Mouse (Mus musculus): Measurements from ENCODE around the gene Gpatch4.

Gpatch4 gene

GRCm38 (mm10) chr3:88030608-88031395 is 12.1 kb upstream of the Gpatch4 start:
- DNase-seq (ENCODE audit: low spot score in 2 of 2) = no peak

GRCm38 (mm10) chr3:88033506-88033905 is 9.4 kb upstream of the Gpatch4 start:
- DNase-seq (ENCODE audit: low spot score in 2 of 2) = no peak

- no peak for DNase-seq (ENCODE audit: low spot score in 2 of 2)
Measured at GRCm38 (mm10) chr3:88035561-88036293, 7.2 kb upstream of the Gpatch4 start.

DNA sequence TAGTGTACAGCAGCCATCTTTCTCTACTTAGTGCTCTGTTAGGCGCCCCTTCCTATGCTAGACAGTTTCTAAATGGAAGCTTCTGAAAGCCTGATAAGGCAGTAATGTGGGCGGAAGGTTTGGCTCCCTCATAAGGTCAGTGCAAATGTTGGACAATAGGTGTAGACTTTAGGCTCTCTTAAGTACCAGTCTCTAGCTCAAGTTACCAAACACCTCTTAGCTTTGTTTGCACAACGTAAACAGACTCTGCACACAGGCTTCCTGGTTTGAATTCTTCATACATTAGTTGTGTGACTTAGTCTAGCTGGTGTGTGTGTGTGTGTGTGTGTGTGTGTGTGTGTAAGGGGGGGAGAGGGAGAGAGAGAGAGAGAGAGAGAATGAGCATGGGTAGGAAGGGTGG is 6.6 kb downstream of the Gpatch4 start:
- DNase-seq (ENCODE audit: low spot score in 2 of 2) = no peak

DNA sequence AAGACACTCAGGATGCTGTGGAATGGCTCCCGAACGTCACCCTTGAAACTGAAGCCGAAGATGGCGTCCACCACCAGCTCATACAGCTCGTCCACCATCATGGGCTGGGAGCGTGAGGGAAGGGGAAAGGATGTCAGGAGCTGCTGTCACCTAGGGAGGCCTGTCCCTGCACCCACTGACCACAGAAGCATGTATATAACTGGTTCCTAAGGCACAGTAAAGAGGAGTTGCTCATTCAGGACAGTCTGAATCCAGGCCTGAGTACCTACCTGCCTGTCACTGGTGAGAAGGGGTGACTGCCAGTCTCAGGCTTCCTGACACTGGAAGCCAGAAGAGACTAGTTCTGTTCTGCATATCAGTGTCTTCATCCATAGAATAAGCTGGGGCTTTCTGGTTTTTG is 14.1 kb downstream of the Gpatch4 start:
- no peak for DNase-seq (ENCODE audit: low spot score in 2 of 2)

GRCm38 (mm10) chr3:88057902-88058696 is 15.2 kb downstream of the Gpatch4 start, which contains the start of gene Naxe:
Gene Naxe (minus strand): TSS chr3:88058495.
- DNase-seq (ENCODE audit: low spot score in 2 of 2) = peak; percentile 82 to 92

GRCm38 (mm10) chr3:88068386-88068785 is 25.5 kb downstream of the Gpatch4 start:
- DNase-seq (ENCODE audit: low spot score in 2 of 2) = no peak

DNA sequence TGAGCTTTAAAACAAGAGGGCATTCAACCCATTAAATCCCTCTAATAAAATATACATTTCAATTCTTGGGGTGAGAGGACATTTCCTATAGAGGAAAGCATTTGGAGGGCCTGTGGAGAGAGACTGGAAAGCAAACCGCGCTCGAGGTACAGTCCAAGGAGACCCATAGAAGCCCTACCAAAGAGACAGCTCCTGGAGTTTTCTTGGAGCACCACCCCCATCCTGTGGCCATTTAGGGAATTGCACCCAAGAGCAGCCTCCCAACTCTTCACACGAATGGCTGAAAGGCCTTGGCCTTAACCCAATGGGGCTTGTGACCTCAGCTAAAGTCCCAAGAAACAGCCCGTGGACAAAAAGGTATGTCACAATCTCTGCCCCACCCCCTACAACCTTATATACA is 28.9 kb downstream of the Gpatch4 start:
- peak; percentile 78 to 91 for DNase-seq (ENCODE audit: low spot score in 2 of 2)

GRCm38 (mm10) chr3:88073631-88074030 is 30.7 kb downstream of the Gpatch4 start:
- no peak for DNase-seq (ENCODE audit: low spot score in 2 of 2)

DNA sequence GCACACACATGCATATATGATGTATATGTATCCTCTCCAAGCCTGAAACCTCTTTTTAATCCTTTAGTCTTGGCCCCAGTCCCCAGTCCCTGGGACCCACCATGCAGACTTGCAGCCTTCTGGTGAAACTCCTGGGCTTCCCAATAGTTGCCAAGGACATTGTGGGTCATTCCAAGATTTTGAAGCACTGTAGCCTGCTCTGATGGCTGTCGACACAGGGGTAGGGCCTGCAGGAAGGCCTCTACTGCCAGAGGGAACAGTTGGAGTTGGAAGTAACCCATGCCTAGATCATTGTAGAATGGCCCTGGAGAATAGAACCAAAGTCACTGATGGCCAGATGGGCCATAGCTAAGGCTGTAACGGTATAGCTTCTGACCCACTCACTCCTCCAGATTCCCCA is 31.4 kb downstream of the Gpatch4 start:
- no peak for DNase-seq (ENCODE audit: low spot score in 2 of 2)

DNA sequence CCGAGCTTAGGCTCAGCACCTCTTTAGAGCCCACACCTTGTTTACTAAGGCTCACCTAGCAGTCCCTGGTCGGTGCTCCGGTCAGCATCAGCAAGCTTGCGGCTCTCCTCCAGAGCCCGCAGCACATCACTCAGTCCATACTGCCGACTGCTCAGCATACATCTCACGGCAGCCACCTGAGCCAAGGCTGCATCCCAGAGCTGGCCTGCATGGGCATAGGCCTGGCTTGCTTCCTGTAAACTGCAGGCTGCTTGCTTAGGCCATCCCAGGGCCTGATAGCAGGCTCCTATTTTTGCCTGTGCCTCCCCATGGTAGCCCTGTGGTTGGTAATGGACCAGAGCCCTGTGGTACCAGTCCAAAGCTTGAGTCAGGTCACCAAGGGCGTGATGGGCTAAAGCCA is 31.9 kb downstream of the Gpatch4 start:
- no peak for DNase-seq (ENCODE audit: low spot score in 2 of 2)

- DNase-seq (ENCODE audit: low spot score in 2 of 2) = no peak
Measured at GRCm38 (mm10) chr3:88077441-88077840, 34.5 kb downstream of the Gpatch4 start.

GRCm38 (mm10) chr3:88078204-88078603 is 35.3 kb downstream of the Gpatch4 start, which contains the start of gene Ttc24:
Gene Ttc24 (minus strand): TSS chr3:88078304.
- DNase-seq (ENCODE audit: low spot score in 2 of 2) = no peak

DNA sequence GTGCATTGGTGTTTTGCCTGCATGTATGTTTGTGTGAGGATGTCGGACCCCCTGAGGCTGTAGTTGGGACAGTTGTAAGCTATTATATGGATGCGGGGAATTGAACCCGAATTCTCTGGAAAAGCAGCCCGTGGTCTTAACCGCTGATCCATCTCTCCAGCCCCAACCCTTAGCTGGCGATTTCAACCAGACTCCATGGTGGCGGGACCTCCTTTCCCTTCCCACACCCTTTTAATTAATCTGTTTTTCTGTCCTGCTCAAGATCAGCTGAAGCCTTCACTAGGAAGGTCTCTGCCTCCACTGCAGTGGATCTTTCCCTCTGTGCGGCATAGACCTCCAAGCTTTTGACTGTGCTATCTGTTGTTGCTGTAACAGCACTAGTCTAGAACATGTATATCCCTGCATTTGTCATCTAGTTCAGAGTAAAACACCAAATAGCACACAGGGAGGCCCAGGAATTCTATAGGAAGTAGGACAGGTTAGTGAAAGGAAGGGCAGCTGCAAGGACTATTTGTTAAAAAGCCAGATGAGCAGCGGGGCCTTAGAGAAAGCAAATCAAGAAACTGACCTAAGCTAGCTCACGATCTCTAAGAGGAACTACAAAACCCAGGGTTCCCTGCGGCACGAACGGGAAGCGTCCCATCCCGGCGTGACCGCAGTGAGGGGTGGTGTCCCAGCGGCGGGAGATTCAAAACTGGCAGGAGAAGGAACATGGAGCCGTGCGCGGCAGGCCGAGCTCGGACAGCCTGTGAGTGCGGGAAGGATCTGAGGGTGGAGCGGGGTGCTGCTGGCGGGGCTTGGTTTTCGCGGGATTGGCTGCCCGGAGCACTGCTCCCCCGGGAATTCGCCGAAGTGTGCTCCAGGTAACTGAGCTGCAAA is 38.7 kb downstream of the Gpatch4 start, which contains the start of gene Iqgap3:
Gene Iqgap3 (plus strand): TSS at position 627 of the 879 bp plus-strand sequence.
- DNase-seq (ENCODE audit: low spot score in 2 of 2) = peak; percentile 83 to 92

GRCm38 (mm10) chr3:88082224-88082618 is 39.3 kb downstream of the Gpatch4 start:
- DNase-seq (ENCODE audit: low spot score in 2 of 2) = no peak

- no peak for DNase-seq (ENCODE audit: low spot score in 2 of 2)
Measured at GRCm38 (mm10) chr3:88082663-88083062, 39.8 kb downstream of the Gpatch4 start.

GRCm38 (mm10) chr3:88084001-88084400 is 41.1 kb downstream of the Gpatch4 start:
- DNase-seq (ENCODE audit: low spot score in 2 of 2) = no peak

GRCm38 (mm10) chr3:88085459-88085858 is 42.6 kb downstream of the Gpatch4 start:
- no peak for DNase-seq (ENCODE audit: low spot score in 2 of 2)

- no peak for DNase-seq (ENCODE audit: low spot score in 2 of 2)
Measured at GRCm38 (mm10) chr3:88087688-88088087, 44.8 kb downstream of the Gpatch4 start.

DNA sequence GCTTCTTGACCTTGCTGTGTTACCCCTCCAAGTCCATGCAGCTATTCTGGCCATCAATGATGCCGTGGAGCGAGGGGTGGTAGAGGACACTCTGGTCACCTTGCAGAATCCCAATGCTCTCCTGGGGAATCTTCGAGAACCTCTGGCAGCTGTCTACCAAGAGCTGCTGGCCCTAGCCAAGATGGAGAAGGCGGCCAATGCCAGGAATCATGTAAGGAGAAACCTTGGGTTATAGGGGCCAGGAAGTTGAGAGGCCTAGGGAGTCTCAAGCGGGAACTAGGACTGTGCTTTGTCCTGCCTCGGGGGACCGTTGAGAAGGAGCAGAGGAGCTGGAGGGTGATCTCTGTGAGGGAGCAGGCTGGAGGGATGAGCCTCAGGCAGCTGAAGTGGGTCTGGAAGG is 47.2 kb downstream of the Gpatch4 start:
- DNase-seq (ENCODE audit: low spot score in 2 of 2) = no peak

DNA sequence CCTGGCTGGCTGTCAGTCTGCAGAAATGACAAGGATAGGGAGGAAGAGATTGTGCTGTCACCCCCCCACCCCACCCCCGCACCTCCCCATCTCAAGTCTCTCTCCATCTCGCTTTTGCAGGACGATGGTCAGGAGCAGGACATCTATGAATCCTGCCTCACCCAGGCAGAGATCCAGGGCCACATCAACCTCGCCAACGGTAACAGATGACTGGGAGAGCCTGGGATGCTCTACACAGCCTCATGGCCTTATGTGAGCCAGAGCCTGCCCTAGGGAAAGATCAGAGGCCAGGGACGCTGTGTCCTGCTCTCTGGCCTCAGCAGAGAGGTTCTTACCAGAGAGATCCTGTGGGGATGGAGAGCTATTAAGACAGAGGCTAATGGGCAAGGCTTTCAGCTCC is 47.7 kb downstream of the Gpatch4 start:
- no peak for DNase-seq (ENCODE audit: low spot score in 2 of 2)

All from spleen, postnatal 4 days (tissue).